Mouse (Mus musculus) CH12.LX (cell line): ENCODE measurements around the gene Xpnpep2. TPM values are rescaled to one million over a fixed set of nuclear protein-coding genes. Genes with fewer than 3 reads are reported as not detected.

Experiments
- DNase-seq: peaks from one replicate; pipeline ENCODE4 v3.0.0-alpha.2; 2013; ENCODE audit errors: extremely low read depth
- H3K27ac ChIP-seq: 2 replicates; pipeline ENCODE4 v1.5.1; 2012; ENCODE audit warnings: low read depth, mild to moderate bottlenecking, control low read depth, moderate library complexity; ENCODE audit not compliant: insufficient read depth
- H3K27me3 ChIP-seq: replicated peaks from 2 replicates; pipeline ENCODE3; 2012; ENCODE audit warnings: inconsistent platforms
- H3K36me3 ChIP-seq, 2 experiments: replicated peaks in 1 of 2; 2 replicates each; pipeline versions ENCODE3 to v1.6.1; 2012; ENCODE audit warnings: inconsistent platforms in 1 of 2, low read length in 1 of 2, mild to moderate bottlenecking in 1 of 2, mixed read lengths in 1 of 2, moderate library complexity in 1 of 2; ENCODE audit not compliant: control insufficient read depth in 1 of 2, insufficient read depth in 1 of 2
- H3K4me1 ChIP-seq, 2 experiments: 2 replicates each; pipeline ENCODE4 v1.6.1; 2012; ENCODE audit warnings: inconsistent platforms in 1 of 2, moderate library complexity in 1 of 2; ENCODE audit not compliant: insufficient read depth in 2 of 2, control insufficient read depth in 1 of 2
- H3K4me2 ChIP-seq: 2 replicates; pipeline ENCODE4 v1.6.1; 2012; ENCODE audit warnings: low read depth, mild to moderate bottlenecking, control low read depth; ENCODE audit not compliant: poor library complexity, insufficient read depth, severe bottlenecking
- H3K4me3 ChIP-seq, 3 experiments: fragments of 150-350 bp in 1 of 3; sonication (generic) in 1 of 3; replicated peaks in 1 of 3; 2 replicates each; pipeline versions ENCODE3 to v1.5.1; 2011 to 2012; ENCODE audit warnings: low read depth in 2 of 3, low read length in 2 of 3, mild to moderate bottlenecking in 2 of 3, moderate library complexity in 2 of 3, control low read depth in 1 of 3, improper control_type of control experiment in 1 of 3, inconsistent platforms in 1 of 3, mixed read lengths in 1 of 3; ENCODE audit not compliant: poor library complexity in 1 of 3
- H3K79me2 ChIP-seq: replicated peaks from 2 replicates; pipeline ENCODE4 v1.6.1; 2012; ENCODE audit warnings: mild to moderate bottlenecking, moderate library complexity; ENCODE audit not compliant: control insufficient read depth, poor library complexity, insufficient read depth, severe bottlenecking; ENCODE audit errors: extremely low read depth
- H3K9ac ChIP-seq: 2 replicates; pipeline ENCODE4 v1.6.1; 2012; ENCODE audit warnings: low read depth, mild to moderate bottlenecking, control low read depth, moderate library complexity; ENCODE audit not compliant: insufficient read depth
- H3K9me3 ChIP-seq: replicated peaks from 2 replicates; pipeline ENCODE3; 2012; ENCODE audit warnings: low read length, inconsistent platforms, mixed read lengths
- BHLHE40 ChIP-seq: IDR thresholded peaks from 2 replicates; pipeline ENCODE4 v1.6.1; 2011; ENCODE audit warnings: mild to moderate bottlenecking, low read depth, low read length, improper control_type of control experiment
- CHD1 ChIP-seq: IDR thresholded peaks from 2 replicates; pipeline ENCODE4 v1.6.1; 2012; ENCODE audit warnings: low read depth, low read length, improper control_type of control experiment, inconsistent platforms
- CHD2 ChIP-seq: IDR thresholded peaks from 2 replicates; pipeline ENCODE4 v1.6.1; 2011; ENCODE audit warnings: low read length, improper control_type of control experiment
- CTCF ChIP-seq, 2 experiments: IDR thresholded peaks in 1 of 2; conservative IDR thresholded peaks in 1 of 2; 2 replicates each; pipeline ENCODE4 v1.5.1; 2011 to 2012; ENCODE audit warnings: low read depth in 2 of 2, low read length in 2 of 2, improper control_type of control experiment in 1 of 2, inconsistent platforms in 1 of 2, mild to moderate bottlenecking in 1 of 2, moderate library complexity in 1 of 2
- E2F4 ChIP-seq: IDR thresholded peaks from 2 replicates; pipeline ENCODE4 v1.6.1; 2011; ENCODE audit warnings: low read depth, low read length, improper control_type of control experiment; ENCODE audit not compliant: insufficient replicate concordance
- ELF1 ChIP-seq: IDR thresholded peaks from 2 replicates; pipeline ENCODE4 v1.6.1; 2014; ENCODE audit warnings: low read depth, mild to moderate bottlenecking, inconsistent platforms, low read length, improper control_type of control experiment
- EP300 ChIP-seq: IDR thresholded peaks from 2 replicates; pipeline ENCODE4 v1.6.1; 2011; ENCODE audit warnings: low read length, improper control_type of control experiment
- ETS1 ChIP-seq: conservative IDR thresholded peaks from 2 replicates; pipeline ENCODE4 v1.6.1; 2012; ENCODE audit warnings: low read depth, mild to moderate bottlenecking, inconsistent platforms, low read length, improper control_type of control experiment, moderate library complexity
- GABPA ChIP-seq: IDR thresholded peaks from 2 replicates; pipeline ENCODE4 v1.6.1; 2012; ENCODE audit warnings: low read depth, low read length, improper control_type of control experiment, inconsistent platforms; ENCODE audit not compliant: insufficient replicate concordance
- HCFC1 ChIP-seq: IDR thresholded peaks from 2 replicates; pipeline ENCODE4 v1.6.1; 2012; ENCODE audit warnings: low read depth, mild to moderate bottlenecking, inconsistent platforms, low read length, improper control_type of control experiment
- IRF4 ChIP-seq: IDR thresholded peaks from 2 replicates; pipeline ENCODE4 v1.6.1; 2014; ENCODE audit warnings: low read depth, mild to moderate bottlenecking, inconsistent platforms, low read length, improper control_type of control experiment
- JUN ChIP-seq: IDR thresholded peaks from 2 replicates; pipeline ENCODE4 v1.6.1; 2011; ENCODE audit warnings: low read depth, mild to moderate bottlenecking, low read length, improper control_type of control experiment, moderate library complexity; ENCODE audit not compliant: insufficient read depth
- JUND ChIP-seq: conservative IDR thresholded peaks from 2 replicates; pipeline ENCODE4 v1.6.1; 2011; ENCODE audit warnings: low read depth, low read length, improper control_type of control experiment
- KAT2A ChIP-seq: IDR thresholded peaks from 2 replicates; pipeline ENCODE4 v1.6.1; 2012; ENCODE audit warnings: low read length, improper control_type of control experiment, inconsistent platforms; ENCODE audit not compliant: insufficient replicate concordance
- MAFK ChIP-seq: IDR thresholded peaks from 2 replicates; pipeline ENCODE4 v1.6.1; 2011; ENCODE audit warnings: low read length, improper control_type of control experiment; ENCODE audit not compliant: insufficient replicate concordance
- MAX ChIP-seq: IDR thresholded peaks from 2 replicates; pipeline ENCODE4 v1.6.1; 2011; ENCODE audit warnings: low read length, improper control_type of control experiment
- MAZ ChIP-seq: IDR thresholded peaks from 2 replicates; pipeline ENCODE4 v1.6.1; 2012; ENCODE audit warnings: low read depth, mild to moderate bottlenecking, inconsistent platforms, low read length, improper control_type of control experiment, moderate library complexity
- MEF2A ChIP-seq: IDR thresholded peaks from 2 replicates; pipeline ENCODE4 v1.6.1; 2014; ENCODE audit warnings: low read depth, mild to moderate bottlenecking, inconsistent platforms, low read length, improper control_type of control experiment, borderline replicate concordance
- MXI1 ChIP-seq: IDR thresholded peaks from 2 replicates; pipeline ENCODE4 v1.6.1; 2011; ENCODE audit warnings: mild to moderate bottlenecking, low read depth, low read length, improper control_type of control experiment
- MYC ChIP-seq: IDR thresholded peaks from 2 replicates; pipeline ENCODE4 v1.6.1; 2011; ENCODE audit warnings: low read depth, mild to moderate bottlenecking, improper control_type of control experiment, low read length
- NELFE ChIP-seq: IDR thresholded peaks from 2 replicates; pipeline ENCODE4 v1.6.1; 2011; ENCODE audit warnings: low read depth, low read length, improper control_type of control experiment
- NRF1 ChIP-seq: IDR thresholded peaks from 2 replicates; pipeline ENCODE4 v1.6.1; 2014; ENCODE audit warnings: low read depth, mild to moderate bottlenecking, inconsistent platforms, low read length, improper control_type of control experiment, moderate library complexity
- PAX5 ChIP-seq: IDR thresholded peaks from 2 replicates; pipeline ENCODE4 v1.6.1; 2012; ENCODE audit warnings: low read length, inconsistent platforms, mixed read lengths
- POLR2A ChIP-seq: IDR thresholded peaks from 2 replicates; pipeline ENCODE4 v1.6.1; 2011; ENCODE audit warnings: low read depth, mild to moderate bottlenecking, improper control_type of control experiment, low read length
- POLR2AphosphoS2 ChIP-seq: IDR thresholded peaks from 2 replicates; pipeline ENCODE4 v1.6.1; 2011; ENCODE audit warnings: low read depth, low read length, improper control_type of control experiment
- RAD21 ChIP-seq: IDR thresholded peaks from 2 replicates; pipeline ENCODE4 v1.6.1; 2011; ENCODE audit warnings: low read depth, mild to moderate bottlenecking, low read length, improper control_type of control experiment, moderate library complexity
- RCOR1 ChIP-seq: conservative IDR thresholded peaks from 2 replicates; pipeline ENCODE4 v1.6.1; 2012; ENCODE audit warnings: low read depth, mild to moderate bottlenecking, inconsistent platforms, low read length, improper control_type of control experiment
- SIN3A ChIP-seq: IDR thresholded peaks from 2 replicates; pipeline ENCODE4 v1.6.1; 2012; ENCODE audit warnings: low read length, improper control_type of control experiment, inconsistent platforms
- SMC3 ChIP-seq: IDR thresholded peaks from 2 replicates; pipeline ENCODE4 v1.6.1; 2011; ENCODE audit warnings: low read depth, low read length, improper control_type of control experiment
- TBP ChIP-seq: conservative IDR thresholded peaks from 2 replicates; pipeline ENCODE4 v1.6.1; 2011; ENCODE audit warnings: low read depth, low read length, improper control_type of control experiment
- TCF12 ChIP-seq: IDR thresholded peaks from 2 replicates; pipeline ENCODE4 v1.6.1; 2014; ENCODE audit warnings: low read depth, mild to moderate bottlenecking, inconsistent platforms, low read length, improper control_type of control experiment
- UBTF ChIP-seq: IDR thresholded peaks from 2 replicates; pipeline ENCODE4 v1.6.1; 2012; ENCODE audit warnings: low read depth, mild to moderate bottlenecking, inconsistent platforms, low read length, improper control_type of control experiment, moderate library complexity
- USF1 ChIP-seq: IDR thresholded peaks from 2 replicates; pipeline ENCODE4 v1.6.1; 2014; ENCODE audit warnings: low read depth, mild to moderate bottlenecking, inconsistent platforms, low read length, improper control_type of control experiment
- USF2 ChIP-seq: conservative IDR thresholded peaks from 2 replicates; pipeline ENCODE4 v1.6.1; 2011; ENCODE audit warnings: low read depth, low read length, improper control_type of control experiment
- ZC3H11A ChIP-seq: IDR thresholded peaks from 2 replicates; pipeline ENCODE4 v1.6.1; 2012; ENCODE audit warnings: low read depth, mild to moderate bottlenecking, inconsistent platforms, low read length, improper control_type of control experiment
- ZKSCAN1 ChIP-seq: IDR thresholded peaks from 2 replicates; pipeline ENCODE4 v1.6.1; 2012; ENCODE audit warnings: low read depth, inconsistent platforms, low read length, improper control_type of control experiment, borderline replicate concordance
- ZMIZ1 ChIP-seq: IDR thresholded peaks from 2 replicates; pipeline ENCODE4 v1.6.1; 2012; ENCODE audit warnings: low read depth, mild to moderate bottlenecking, inconsistent platforms, low read length, improper control_type of control experiment
- ZNF384 ChIP-seq: IDR thresholded peaks from 2 replicates; pipeline ENCODE4 v1.6.1; 2012; ENCODE audit warnings: low read depth, low read length, improper control_type of control experiment, inconsistent platforms
- dilution Hi-C: fragments of 300-500 bp; cut with MboI; formaldehyde crosslinking; loops from 2 replicates; pipeline ENCODE4 v1.14.3; 2020; ENCODE audit warnings: low sequenced_read_pairs; ENCODE audit not compliant: extremely low pct_unique_long_range_greater_than_20kb, extremely low pct_ligation_motif_present
- in situ Hi-C: fragments of 300-500 bp; cut with MboI; formaldehyde crosslinking; loops from 3 replicates; pipeline ENCODE4 v1.14.3; 2019; ENCODE audit warnings: low sequenced_read_pairs, low pct_ligation_motif_present, low pct_unique_long_range_greater_than_20kb, mixed read lengths
- polyA plus RNA-seq: library from polyadenylated mRNA; unstranded; fragments of >175 nt; gene quantifications from 2 replicates; pipeline ENCODE4 v1.2.1, GENCODE M21; 2012; ENCODE audit warnings: low read depth; ENCODE audit not compliant: insufficient read length
- total RNA-seq, 2 experiments: library from RNA; depleted of rRNA; stranded (reverse); fragments of 300-350 nt in 1 of 2; fragments of >200 nt in 1 of 2; gene quantifications; 2 replicates each; pipeline ENCODE4 v1.2.3; 2012 to 2014

Gene Xpnpep2
- total and polyA plus RNA-seq, 3 experiments: 0.05 to 0.14 (median 0.08) TPM

DNA sequence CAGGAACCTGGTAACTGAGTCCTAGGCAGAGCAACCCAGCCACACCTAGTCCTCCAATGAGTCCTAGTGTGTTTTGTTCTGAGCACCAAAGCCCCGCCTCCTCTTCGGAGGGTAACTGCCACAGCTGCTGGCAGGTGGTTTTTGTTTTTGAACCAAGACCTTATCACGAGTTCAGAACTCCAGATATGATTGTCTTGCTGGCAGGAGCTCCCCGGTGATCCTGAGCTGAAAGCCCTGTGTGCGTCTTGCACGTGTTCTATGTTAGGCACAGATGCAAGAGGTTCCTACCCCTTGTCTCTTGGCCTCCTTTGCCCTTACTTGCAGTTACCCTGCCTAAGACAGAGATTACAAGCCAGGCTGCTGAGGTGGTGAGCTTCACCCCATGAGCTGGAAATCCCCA is 33.0 kb downstream of the Xpnpep2 start:
- Histone ChIP-seq H3K4me3 (no peak overlapping the region), H3K36me3 (no peaks in the 10 kb centered on the region), H3K4me1 (peaks cover 31 to 57% of the 10 kb centered on the region in 2 experiments), H3K9ac (peak overlapping the region; percentile 56; the same call in 1 of the 2 replicates), H3K9me3 (no peaks in the 10 kb centered on the region), H3K4me2 (peak overlapping the region; percentile 41), H3K79me2 (no peaks in the 10 kb centered on the region), H3K27me3 (no peaks in the 10 kb centered on the region), H3K27ac (peak overlapping the region; percentile 99)
- dilution Hi-C loops: no loop called here
- no peak for TF ChIP-seq ZC3H11A
- TF ChIP-seq USF1: no peak
- TF ChIP-seq CHD1: no peak
- no peak; the same call in 1 of the 2 replicates for TF ChIP-seq RCOR1
- TF ChIP-seq UBTF: no peak
- TF ChIP-seq JUN: peak; percentile 32; the same call in 1 of the 2 replicates
- TF ChIP-seq TCF12: peak; percentile 91
- 0 out of 2 replicates have a peak, but pooled peaks have one; percentile 14 for TF ChIP-seq SMC3
- TF ChIP-seq CTCF (conservative IDR thresholded peaks at IDR 0.05 in 1 of 2, IDR thresholded peaks at IDR 0.05 in 1 of 2; ENCODE audit: low read depth in 2 of 2, low read length in 2 of 2): no peak
- no peak for TF ChIP-seq ZNF384
- 0 out of 2 replicates have a peak, but pooled peaks have one; percentile 41 for TF ChIP-seq ZMIZ1
- peak; percentile 13; the same call in 1 of the 2 replicates for TF ChIP-seq MAFK
- TF ChIP-seq POLR2AphosphoS2: no peak
- TF ChIP-seq NELFE: peak; percentile 52
- TF ChIP-seq GABPA: no peak
- TF ChIP-seq BHLHE40: peak; percentile 99
- no peak for TF ChIP-seq E2F4
- TF ChIP-seq POLR2A: peak; percentile 34
- 0 out of 2 replicates have a peak, but pooled peaks have one; percentile 16 for TF ChIP-seq ELF1
- peak; percentile 85 for TF ChIP-seq EP300
- TF ChIP-seq IRF4: peak; percentile 90
- no peak for TF ChIP-seq USF2
- TF ChIP-seq CHD2: no peak
- TF ChIP-seq ZKSCAN1: no peak
- TF ChIP-seq HCFC1: 0 out of 2 replicates have a peak, but pooled peaks have one; percentile 24
- peak; percentile 89 for TF ChIP-seq MYC
- peak; percentile 89 for TF ChIP-seq MAX
- TF ChIP-seq SIN3A: peak; percentile 86
- TF ChIP-seq MXI1: peak; percentile 86
- TF ChIP-seq MEF2A: peak; percentile 78
- TF ChIP-seq NRF1: no peak
- TF ChIP-seq KAT2A: 0 out of 2 replicates have a peak, but pooled peaks have one; percentile 17
- no peak for TF ChIP-seq PAX5
- no peak for TF ChIP-seq MAZ
- TF ChIP-seq TBP: no peak
- TF ChIP-seq ETS1: peak; percentile 97
- TF ChIP-seq JUND: peak; percentile 40; the same call in 1 of the 2 replicates
- no peak for TF ChIP-seq RAD21
- in situ Hi-C loops: no loop called here
- DNase-seq: peak; percentile 85
